Mouse (Mus musculus): ENCODE data around the gene Cfap97d2. TPM values are rescaled to one million over a fixed set of nuclear protein-coding genes. Genes with fewer than 3 reads are reported as not detected.

Gene Cfap97d2
- polyA plus RNA-seq, 1 experiment from 2014 or later: 0.17 TPM

DNA sequence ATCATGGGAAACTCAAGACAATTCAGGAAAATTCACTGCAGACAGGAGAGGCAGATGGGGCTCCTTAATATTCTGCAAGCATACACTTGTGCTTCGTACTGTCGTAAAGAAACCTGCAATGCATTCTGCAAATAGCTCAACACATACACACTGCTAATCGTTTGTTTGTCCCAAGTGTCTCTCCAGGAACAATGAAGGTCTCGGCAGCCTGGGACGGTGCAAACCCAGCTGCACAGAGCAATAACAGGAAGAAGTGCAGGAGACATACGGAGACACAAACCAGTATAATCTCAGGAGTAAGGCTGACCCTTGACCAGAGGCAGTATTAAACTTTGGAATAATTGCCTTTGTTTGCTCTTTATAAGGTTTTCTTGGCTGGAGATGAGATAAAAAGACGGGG lies 50.8 kb downstream of the Cfap97d2 start:
- H3K36me3 ChIP-seq (ENCODE audit: control insufficient read depth, insufficient read depth, low read length): 0 out of 2 replicates have a peak, but pooled peaks cover 6% of the 10 kb centered on the region
- TF ChIP-seq CTCF (IDR thresholded peaks at IDR 0.05; ENCODE audit: low read depth) (no peak), EP300 (optimal IDR thresholded peaks at IDR 0.05) (no peak)
- 50% methylated on average over 7 of the region's 7 CpGs for WGBS
- H3K4me2 ChIP-seq (replicated peaks; ENCODE audit: low read depth): no peak overlapping the region
- H3K4me1 ChIP-seq (replicated peaks; ENCODE audit: control insufficient read depth, insufficient read depth): 0 out of 2 replicates have a peak, but pooled peaks cover 2% of the 10 kb centered on the region
- H3K27ac ChIP-seq (replicated peaks): no peak overlapping the region
- H3K4me3 ChIP-seq (ENCODE audit: low read depth, low read length): no peak overlapping the region
- H3K9ac ChIP-seq (ENCODE audit: low read length): no peak overlapping the region
- ATAC-seq (ENCODE audit: low FRiP score, low TSS enrichment) (no peak), DNase-seq (ENCODE audit: low spot score) (no peak)
- no peaks in the 10 kb centered on the region for H3K9me3 ChIP-seq (ENCODE audit: control insufficient read depth, low read length)
- no peaks in the 10 kb centered on the region for H3K27me3 ChIP-seq (ENCODE audit: control insufficient read depth, insufficient read depth, low read length)

DNA sequence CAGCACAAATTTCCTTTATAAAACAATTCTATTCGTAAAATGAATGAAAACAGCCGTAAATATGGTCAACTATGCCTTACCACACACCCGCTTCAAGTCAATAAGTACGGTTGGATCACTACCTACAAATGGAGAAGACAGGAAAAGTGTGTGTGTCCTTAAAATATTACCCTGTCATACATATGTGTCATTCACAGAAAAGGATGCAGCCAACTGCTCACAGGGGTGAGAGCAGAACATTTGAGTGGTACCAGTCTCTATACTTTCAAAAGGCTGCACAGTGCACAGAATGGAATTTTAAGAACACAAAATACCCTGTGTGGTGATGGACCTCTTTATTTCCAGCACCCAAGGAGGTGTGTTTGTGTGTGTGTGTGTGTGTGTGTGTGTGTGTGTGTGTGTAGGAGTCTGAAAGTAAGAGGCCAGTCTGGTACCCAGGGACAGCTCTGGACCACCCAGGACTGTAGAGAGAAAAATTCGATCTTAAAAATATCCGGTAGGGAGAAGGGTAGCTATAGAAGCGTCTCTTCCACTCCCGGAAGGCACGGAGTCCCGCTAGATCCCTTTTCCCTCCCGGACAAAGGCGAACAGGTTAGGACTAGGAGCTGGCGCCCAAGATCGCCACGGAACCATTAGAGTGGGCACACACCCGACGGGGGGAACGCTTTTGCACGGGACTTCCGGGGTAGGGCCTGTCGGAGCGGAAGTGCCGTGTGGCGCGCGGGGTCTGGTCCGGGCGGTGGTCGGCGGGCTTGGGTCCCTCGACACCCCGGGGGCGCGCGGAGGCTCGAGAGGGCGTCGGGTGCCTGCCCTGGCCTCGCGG lies 51.5 kb downstream of the Cfap97d2 start, which contains the start of gene Cdc16:
Cdc16 (plus strand) TSS at position 695 of the 823 bp plus-strand sequence.
- 0 out of 2 replicates have a peak, but pooled peaks cover 2% of the 10 kb centered on the region for H3K4me1 ChIP-seq (replicated peaks; ENCODE audit: control insufficient read depth, insufficient read depth)
- H3K27me3 ChIP-seq (ENCODE audit: control insufficient read depth, insufficient read depth, low read length): no peaks in the 10 kb centered on the region
- ATAC-seq (ENCODE audit: low FRiP score, low TSS enrichment) (peak; percentile 96), DNase-seq (ENCODE audit: low spot score) (peak; percentile 91)
- WGBS: 8% methylated on average over 40 of the region's 40 CpGs
- peak within 1 kb of the TSS; percentile 99 for H3K9ac ChIP-seq (ENCODE audit: low read length)
- peak within 1 kb of the TSS; percentile 95 for H3K27ac ChIP-seq (replicated peaks)
- H3K9me3 ChIP-seq (ENCODE audit: control insufficient read depth, low read length): no peaks in the 10 kb centered on the region
- peak within 1 kb of the TSS; percentile 87 for H3K4me2 ChIP-seq (replicated peaks; ENCODE audit: low read depth)
- H3K4me3 ChIP-seq (ENCODE audit: low read depth, low read length): peak within 1 kb of the TSS; percentile 99
- peaks cover 10% of the 10 kb centered on the region; the same call in 1 of the 2 replicates for H3K36me3 ChIP-seq (ENCODE audit: control insufficient read depth, insufficient read depth, low read length)
- TF ChIP-seq CTCF (IDR thresholded peaks at IDR 0.05; ENCODE audit: low read depth): no peak
- no peak for TF ChIP-seq EP300 (optimal IDR thresholded peaks at IDR 0.05)

DNA sequence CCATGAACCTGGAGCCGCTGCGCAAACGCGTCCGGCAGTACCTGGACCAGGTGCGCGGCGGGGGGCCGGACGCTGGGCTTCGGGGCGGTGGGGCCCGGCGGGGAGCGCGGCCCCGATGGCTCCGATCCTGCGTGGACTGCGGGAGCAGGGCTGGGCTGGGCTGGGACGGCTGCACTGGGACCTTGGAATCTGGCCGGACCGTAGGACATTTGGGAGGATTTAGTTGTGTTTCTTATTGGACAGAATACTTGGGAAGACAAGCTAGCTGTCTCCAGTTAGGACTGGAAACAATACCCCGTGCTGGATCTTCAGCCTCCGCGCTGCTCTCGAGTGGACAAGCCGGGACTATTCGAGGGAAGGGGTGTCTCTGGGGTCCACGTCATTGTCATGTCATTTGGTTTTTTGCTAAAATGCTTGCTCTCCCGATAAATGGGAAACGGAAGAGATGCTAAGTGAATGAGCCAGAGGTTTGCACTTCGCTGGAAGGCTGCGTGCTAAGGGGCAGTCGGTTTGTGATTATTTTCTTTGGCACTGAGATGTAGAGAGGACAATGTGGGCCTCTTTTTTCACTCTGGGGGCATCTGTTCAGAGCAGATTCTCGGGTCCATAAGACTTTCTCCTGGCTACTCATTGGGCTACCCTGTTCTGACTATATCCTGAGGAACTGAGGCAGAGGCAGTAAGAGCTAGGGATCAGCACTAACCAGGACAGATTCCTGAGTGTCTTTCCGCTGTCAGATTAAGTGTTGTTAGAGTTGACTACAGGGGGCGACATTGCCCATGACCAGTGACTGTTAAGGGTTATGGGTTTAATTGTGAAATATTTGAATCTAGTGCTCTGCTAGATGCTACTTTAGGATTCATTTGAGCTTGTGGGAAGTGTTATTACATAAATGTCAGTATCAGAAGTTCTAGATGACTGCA lies 52.4 kb downstream of the Cfap97d2 start:
- DNase-seq (ENCODE audit: low spot score) (peak; percentile 35), ATAC-seq (ENCODE audit: low FRiP score, low TSS enrichment) (peak; percentile 77)
- Histone ChIP-seq H3K36me3 (ENCODE audit: control insufficient read depth, insufficient read depth, low read length) (peaks cover 16% of the 10 kb centered on the region), H3K4me2 (replicated peaks; ENCODE audit: low read depth) (peak overlapping the region; percentile 87), H3K9me3 (ENCODE audit: control insufficient read depth, low read length) (no peaks in the 10 kb centered on the region), H3K27me3 (ENCODE audit: control insufficient read depth, insufficient read depth, low read length) (no peaks in the 10 kb centered on the region), H3K9ac (ENCODE audit: low read length) (peak overlapping the region; percentile 99), H3K4me1 (replicated peaks; ENCODE audit: control insufficient read depth, insufficient read depth) (0 out of 2 replicates have a peak, but pooled peaks cover 2% of the 10 kb centered on the region), H3K27ac (replicated peaks) (peak overlapping the region; percentile 95), H3K4me3 (ENCODE audit: low read depth, low read length) (peak overlapping the region; percentile 99)
- under 1% methylated on average over 36 of the region's 38 CpGs for WGBS
- TF ChIP-seq CTCF (IDR thresholded peaks at IDR 0.05; ENCODE audit: low read depth): peak; percentile 76
- TF ChIP-seq EP300 (optimal IDR thresholded peaks at IDR 0.05): no peak

DNA sequence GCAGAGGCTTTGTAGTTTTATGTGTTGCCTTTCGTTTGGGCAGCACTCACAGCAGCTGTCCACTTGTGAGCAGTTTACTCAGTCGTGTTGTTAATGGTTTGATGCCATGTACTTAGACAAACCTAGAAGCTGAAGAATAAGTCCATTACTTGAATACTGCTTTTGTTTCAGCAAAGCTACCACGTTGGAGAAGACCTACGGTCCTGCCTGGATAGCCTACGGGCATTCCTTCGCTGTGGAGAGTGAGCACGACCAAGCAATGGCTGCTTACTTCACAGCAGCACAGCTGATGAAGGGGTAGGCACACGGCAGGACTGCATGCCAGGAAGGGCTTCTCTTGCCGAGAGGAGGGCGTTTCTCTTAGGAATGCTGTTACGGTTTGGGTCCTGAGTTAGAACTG lies 63.5 kb downstream of the Cfap97d2 start:
- ATAC-seq (ENCODE audit: low FRiP score, low TSS enrichment): no peak
- whole genome bisulfite sequencing: 84% methylated on average over 11 of the region's 11 CpGs
- TF ChIP-seq CTCF (IDR thresholded peaks at IDR 0.05; ENCODE audit: low read depth) (no peak), EP300 (optimal IDR thresholded peaks at IDR 0.05) (no peak)

DNA sequence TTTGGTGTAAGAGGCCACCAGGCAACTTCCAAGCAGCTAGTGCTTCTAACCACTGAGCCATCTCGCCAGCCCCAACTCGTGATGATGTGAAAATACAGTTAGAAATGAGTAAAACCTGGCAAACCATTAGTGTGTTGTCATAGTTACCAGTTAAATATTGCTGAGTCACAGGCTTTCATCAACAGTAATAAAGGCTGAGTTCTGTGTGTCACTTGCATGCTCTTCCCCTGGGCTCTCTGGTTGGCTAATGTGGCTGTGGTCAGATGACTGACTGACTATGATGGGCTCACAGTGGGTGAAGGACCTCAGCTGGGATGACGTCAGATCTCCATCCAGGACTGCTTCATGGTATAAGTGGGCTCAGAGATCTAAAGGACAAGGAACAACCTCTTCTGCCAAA lies 74.8 kb downstream of the Cfap97d2 start:
- H3K4me1 ChIP-seq (replicated peaks; ENCODE audit: control insufficient read depth, insufficient read depth): no peaks in the 10 kb centered on the region
- no peak overlapping the region for H3K4me3 ChIP-seq (ENCODE audit: low read depth, low read length)
- ATAC-seq (ENCODE audit: low FRiP score, low TSS enrichment) (no peak), DNase-seq (ENCODE audit: low spot score) (no peak)
- no peak overlapping the region for H3K27ac ChIP-seq (replicated peaks)
- no peaks in the 10 kb centered on the region for H3K27me3 ChIP-seq (ENCODE audit: control insufficient read depth, insufficient read depth, low read length)
- H3K9me3 ChIP-seq (ENCODE audit: control insufficient read depth, low read length): no peaks in the 10 kb centered on the region
- 72% methylated on average over 3 of the region's 3 CpGs for WGBS
- H3K9ac ChIP-seq (ENCODE audit: low read length): no peak overlapping the region
- no peak overlapping the region for H3K4me2 ChIP-seq (replicated peaks; ENCODE audit: low read depth)
- H3K36me3 ChIP-seq (ENCODE audit: control insufficient read depth, insufficient read depth, low read length): peaks cover 25% of the 10 kb centered on the region
- no peak for TF ChIP-seq CTCF (IDR thresholded peaks at IDR 0.05; ENCODE audit: low read depth)
- no peak for TF ChIP-seq EP300 (optimal IDR thresholded peaks at IDR 0.05)

More for the DNA sequence above, 63.5 kb downstream of the Cfap97d2 start:
- no peak overlapping the region for H3K27ac ChIP-seq (replicated peaks)
- H3K9ac ChIP-seq (ENCODE audit: low read length): no peak overlapping the region
- no peaks in the 10 kb centered on the region for H3K27me3 ChIP-seq (ENCODE audit: control insufficient read depth, insufficient read depth, low read length)
- no peak for DNase-seq (ENCODE audit: low spot score)
- H3K4me1 ChIP-seq (replicated peaks; ENCODE audit: control insufficient read depth, insufficient read depth): no peaks in the 10 kb centered on the region
- H3K4me3 ChIP-seq (ENCODE audit: low read depth, low read length): no peak overlapping the region
- H3K4me2 ChIP-seq (replicated peaks; ENCODE audit: low read depth): no peak overlapping the region
- H3K9me3 ChIP-seq (ENCODE audit: control insufficient read depth, low read length): no peaks in the 10 kb centered on the region
- H3K36me3 ChIP-seq (ENCODE audit: control insufficient read depth, insufficient read depth, low read length): peaks cover 33% of the 10 kb centered on the region

Data from stomach, postnatal 0 days (tissue).